Mouse (Mus musculus) right cerebral cortex, adult 2 months (tissue): ENCODE measurements around the gene Fgb.
A peak's percentile ranks its signal among the peaks of the same experiment; 100 is the strongest.

Source experiments
- DNase-seq, 2 experiments: peaks; one replicate each; pipeline ENCODE4 v3.0.0; 2021 to 2022; ENCODE audit warnings: low spot score in 2 of 2

The Fgb gene

DNA sequence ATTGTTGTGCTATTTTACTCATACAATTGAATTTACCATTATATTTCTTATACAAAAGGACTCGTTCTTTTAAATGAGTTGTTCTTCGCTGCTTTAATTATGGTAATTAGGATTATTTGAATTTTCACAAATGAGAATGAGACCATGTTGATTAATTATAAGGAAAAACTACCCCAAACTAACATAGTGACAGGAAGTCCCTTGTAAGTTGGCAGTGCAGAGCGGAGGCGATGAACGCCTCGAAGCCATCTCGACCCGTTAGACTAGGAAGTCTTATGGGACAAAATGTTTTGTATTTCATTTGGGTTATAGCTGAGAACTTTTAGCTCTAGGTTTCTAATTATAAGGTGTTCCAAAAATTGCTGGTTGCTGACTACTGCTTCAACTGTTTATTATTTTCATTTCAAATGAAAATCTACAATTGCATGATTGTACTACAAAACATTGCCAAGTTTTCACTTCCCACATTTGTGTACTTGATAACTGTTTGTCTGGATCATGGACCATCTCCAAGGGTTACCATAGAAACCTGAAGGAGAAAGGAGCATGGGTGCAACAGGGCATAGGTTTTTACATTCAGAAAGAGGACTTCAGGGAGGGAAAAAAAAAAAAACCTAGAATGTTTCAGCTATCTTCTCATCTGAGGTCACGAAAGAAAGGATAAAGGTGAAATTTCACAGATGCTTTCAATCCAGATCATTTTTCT, 22.0 kb downstream of the Fgb start:
- no peak for DNase-seq

GRCm38 (mm10) chr3:83025475-83026301, 24.0 kb downstream of the Fgb start, which contains the start of gene Fga:
Gene Fga (plus strand): TSS chr3:83026076.
- DNase-seq, result no peak

GRCm38 (mm10) chr3:83025036-83025435, 24.6 kb downstream of the Fgb start:
- DNase-seq, result no peak

- no peak for DNase-seq
Observed at GRCm38 (mm10) chr3:83021176-83021575, 28.5 kb downstream of the Fgb start.

GRCm38 (mm10) chr3:83020387-83020786, 29.3 kb downstream of the Fgb start:
- no peak for DNase-seq

- no peak for DNase-seq
Observed at GRCm38 (mm10) chr3:83016236-83016635, 33.4 kb downstream of the Fgb start.

DNA sequence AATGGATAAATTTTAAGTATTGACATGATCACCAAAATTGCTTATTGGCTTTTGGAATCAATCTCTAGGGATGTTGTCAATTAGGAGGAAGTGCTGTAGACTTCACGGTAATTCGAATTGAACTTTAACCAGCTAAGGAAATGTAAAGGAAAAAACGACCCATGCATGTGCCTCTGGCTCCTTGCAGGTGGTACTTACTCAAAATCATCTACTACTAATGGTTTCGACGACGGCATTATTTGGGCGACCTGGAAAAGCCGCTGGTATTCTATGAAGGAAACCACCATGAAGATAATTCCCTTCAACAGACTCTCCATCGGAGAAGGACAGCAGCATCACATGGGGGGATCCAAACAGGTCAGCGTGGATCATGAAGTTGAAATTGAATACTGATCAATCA, 35.7 kb downstream of the Fgb start:
- no peak for DNase-seq

DNA sequence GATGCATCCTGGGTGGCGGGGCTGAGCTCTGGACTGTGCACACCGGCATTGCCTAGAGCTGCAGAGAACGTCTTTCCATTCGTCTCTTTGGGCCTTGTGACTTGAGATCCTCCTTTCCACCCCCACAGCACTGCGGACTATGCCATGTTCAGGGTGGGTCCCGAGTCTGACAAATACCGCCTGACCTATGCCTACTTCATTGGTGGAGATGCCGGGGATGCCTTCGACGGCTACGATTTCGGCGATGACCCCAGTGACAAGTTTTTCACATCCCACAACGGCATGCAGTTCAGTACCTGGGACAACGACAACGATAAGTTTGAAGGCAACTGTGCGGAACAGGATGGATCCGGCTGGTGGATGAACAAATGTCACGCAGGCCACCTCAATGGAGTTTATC, 37.0 kb downstream of the Fgb start:
- DNase-seq, result no peak

- no peak for DNase-seq
Observed at GRCm38 (mm10) chr3:83011565-83011964, 38.1 kb downstream of the Fgb start.

GRCm38 (mm10) chr3:83011136-83011535, 38.5 kb downstream of the Fgb start:
- no peak for DNase-seq

GRCm38 (mm10) chr3:83010291-83010690, 39.4 kb downstream of the Fgb start:
- DNase-seq, result no peak

GRCm38 (mm10) chr3:83007557-83007956, 42.1 kb downstream of the Fgb start, which contains the start of gene Fgg:
Gene Fgg (plus strand): TSS chr3:83007724.
- DNase-seq, result no peak

GRCm38 (mm10) chr3:83004801-83005200, 44.9 kb downstream of the Fgb start:
- no peak for DNase-seq

- no peak for DNase-seq
Observed at GRCm38 (mm10) chr3:83003068-83003467, 46.6 kb downstream of the Fgb start.

DNA sequence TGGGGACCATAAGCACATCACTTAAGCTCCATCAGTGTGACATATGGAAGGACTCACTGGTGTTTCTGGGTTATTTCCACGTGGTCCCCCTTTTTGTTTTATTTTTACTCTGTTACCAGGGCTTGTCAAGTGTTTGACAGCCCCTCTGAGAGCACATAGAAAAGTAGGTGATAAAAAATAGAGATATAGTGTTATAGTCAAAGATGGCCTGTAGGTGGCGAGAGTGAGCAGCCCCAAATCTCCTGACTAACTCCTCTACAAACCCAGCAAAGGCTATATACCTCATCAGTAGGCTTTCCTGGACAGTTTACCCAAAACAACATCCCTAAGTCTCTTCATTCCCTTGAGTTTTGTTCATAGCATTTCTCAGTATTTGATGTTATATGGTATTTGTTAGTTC, 47.5 kb downstream of the Fgb start:
- peak; percentile 31 to 63 for DNase-seq

DNA sequence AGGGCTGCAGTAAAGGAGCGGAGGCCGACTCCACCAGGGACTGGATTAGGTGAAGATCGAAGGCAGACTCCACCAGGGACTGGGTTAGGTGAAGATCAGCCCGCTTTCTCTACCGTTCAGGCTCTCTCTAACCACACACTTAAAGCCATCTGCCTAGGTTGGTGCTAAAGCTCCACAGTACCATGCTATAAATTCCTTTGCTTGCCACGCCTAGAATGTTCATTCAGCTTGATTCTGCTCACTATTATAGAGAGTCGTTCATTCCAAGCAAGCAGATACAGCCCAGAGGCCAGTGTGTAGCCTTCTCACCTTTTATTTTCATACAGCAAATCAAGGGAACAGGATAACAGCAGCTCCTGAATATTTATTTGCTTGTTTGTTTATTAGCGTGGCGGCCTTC, 49.7 kb downstream of the Fgb start:
- DNase-seq, result no peak

DNA sequence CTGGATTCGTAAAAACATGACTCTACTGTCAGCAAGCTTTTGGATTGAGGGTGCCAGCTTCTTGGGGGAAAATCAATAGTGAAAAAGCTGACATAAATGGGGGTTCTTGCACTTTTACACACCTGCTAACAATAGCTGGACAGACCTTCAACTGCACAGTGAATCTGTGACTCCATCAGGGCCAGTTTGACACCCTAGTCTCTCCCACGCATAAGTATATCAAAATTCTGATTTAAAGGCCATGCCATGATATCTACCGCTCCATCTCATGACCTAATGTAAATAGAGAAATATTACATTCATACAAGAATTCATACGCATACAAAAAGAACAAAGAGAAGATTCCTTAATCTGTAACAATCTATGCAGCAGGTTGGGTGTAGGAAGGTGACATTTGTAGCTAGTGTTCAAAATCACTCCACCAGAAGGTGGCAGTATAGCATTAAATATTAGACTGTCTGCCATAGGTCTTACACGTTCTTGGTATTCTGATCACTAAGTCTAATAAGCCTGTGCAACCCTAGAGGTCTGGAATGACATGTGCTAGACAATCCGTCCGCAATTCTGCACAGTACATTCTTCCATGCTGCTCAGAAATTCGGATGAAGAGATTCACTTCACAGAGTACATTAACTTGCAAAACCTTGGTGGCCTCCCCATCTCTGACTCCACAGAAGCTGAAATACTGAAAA, 50.7 kb downstream of the Fgb start:
- peak; percentile 47 to 60 for DNase-seq

GRCm38 (mm10) chr3:82996656-82997055, 53.0 kb downstream of the Fgb start:
- no peak for DNase-seq

GRCm38 (mm10) chr3:82995368-82995767, 54.3 kb downstream of the Fgb start:
- DNase-seq, result no peak

- no peak for DNase-seq
Observed at GRCm38 (mm10) chr3:82992956-82993355, 56.7 kb downstream of the Fgb start.

DNA sequence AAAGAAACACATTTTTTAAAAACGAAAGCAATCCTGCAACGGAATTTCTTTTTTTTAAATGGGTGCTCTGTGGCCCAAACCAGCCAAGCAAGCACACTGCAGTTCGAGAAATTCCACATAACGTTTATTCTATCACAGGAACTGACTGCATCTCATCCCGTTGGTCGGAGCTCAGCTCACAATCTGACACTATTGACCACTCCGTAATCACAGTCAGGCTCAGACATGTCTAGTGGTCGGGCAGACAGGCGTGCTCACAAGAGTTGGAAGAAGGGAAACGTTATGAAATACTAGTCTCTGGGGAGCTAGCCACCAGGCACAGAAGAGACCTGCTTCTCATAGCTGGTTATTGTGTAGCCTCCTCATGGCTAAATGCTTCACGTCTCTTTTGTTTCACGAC, 57.7 kb downstream of the Fgb start:
- DNase-seq, result no peak
